Mouse (Mus musculus): ENCODE measurements around the gene Olfr154.

- no peak for TF ChIP-seq EP300 (optimal IDR thresholded peaks at IDR 0.05)
- no peak for TF ChIP-seq CTCF (IDR thresholded peaks at IDR 0.05; ENCODE audit: low read depth)
Observed at GRCm38 (mm10) chr2:85650604-85651003, 13.7 kb downstream of the Olfr154 start, which contains the start of gene Olfr1002.

All from stomach, postnatal 0 days (tissue).